Mouse (Mus musculus): ENCODE measurements around the gene Gm14569.

Gm14569 gene

GRCm38 (mm10) chrX:36491730-36492129 is at the start of gene Gm14569:
Gm14569 (minus strand) TSS chrX:36491830.
- in situ Hi-C loops (cut with MboI, MseI): no loop called here

GRCm38 (mm10) chrX:36534514-36534913 is 42.9 kb upstream of the Gm14569 start:
- in situ Hi-C loops (cut with MboI, MseI): no loop called here

DNA sequence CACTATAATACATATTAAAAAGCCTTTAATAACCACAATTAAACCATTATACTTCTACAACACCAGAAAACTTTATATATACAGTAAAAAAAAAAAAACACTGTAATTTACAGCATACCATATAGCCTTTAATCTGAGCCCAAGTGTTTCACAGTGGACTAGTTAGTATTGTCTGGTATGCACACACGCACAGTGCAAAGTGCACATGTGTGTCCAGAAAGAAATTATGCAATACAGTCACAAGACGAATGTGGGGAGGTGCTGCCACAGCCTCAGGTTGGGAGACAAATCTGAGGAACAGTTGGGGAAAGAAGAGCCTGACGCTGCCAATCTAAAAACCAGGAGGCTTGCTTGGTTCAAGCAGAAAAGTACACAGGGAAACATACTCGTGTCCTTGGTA is 42.1 kb upstream of the Gm14569 start:
- in situ Hi-C loops (cut with MboI, MseI): no loop called here

- in situ Hi-C loops (cut with MboI, MseI): no loop called here
Measured at GRCm38 (mm10) chrX:36530251-36530650, 38.6 kb upstream of the Gm14569 start.

DNA sequence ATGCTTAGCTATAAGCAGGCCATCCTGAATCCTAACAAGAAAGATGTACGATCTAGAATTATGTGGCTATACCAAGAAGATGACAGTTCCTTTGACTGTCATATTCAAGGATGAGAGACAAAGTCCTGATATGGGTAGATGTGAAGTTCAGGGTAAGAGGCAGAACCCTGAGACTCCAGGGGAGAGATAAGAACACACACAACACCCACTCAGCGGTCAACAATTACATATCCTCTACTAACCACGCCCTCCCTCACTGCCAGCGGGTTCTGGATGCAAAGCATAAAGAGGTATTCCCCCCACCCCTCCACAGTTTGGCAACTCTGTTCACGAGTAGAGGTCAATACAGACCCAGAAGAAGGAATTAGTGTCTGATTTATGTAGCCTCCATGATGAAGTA is 32.1 kb upstream of the Gm14569 start:
- in situ Hi-C loops (cut with MboI, MseI): no loop called here

- in situ Hi-C loops (cut with MboI, MseI): no loop called here
Measured at GRCm38 (mm10) chrX:36513726-36514125, 22.1 kb upstream of the Gm14569 start.

DNA sequence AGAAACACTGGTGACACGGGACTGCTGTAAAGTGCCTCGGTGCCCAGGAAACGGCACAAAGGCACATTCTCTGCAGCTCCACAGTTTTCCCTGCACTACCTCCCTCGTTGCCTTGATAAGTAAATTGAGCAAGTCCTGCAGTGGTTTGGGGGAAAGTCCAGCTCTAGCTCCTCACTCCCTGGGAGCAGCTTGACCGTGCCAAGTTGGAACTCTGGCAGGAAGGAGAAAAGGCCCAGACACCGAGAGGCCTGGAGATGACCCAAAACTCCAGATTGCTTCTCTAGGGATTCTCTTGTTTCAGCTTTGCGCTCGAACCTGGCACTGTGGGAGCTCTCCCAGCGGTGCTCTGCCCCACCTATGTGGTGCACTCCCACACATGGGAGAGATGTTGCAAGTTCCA is 21.6 kb upstream of the Gm14569 start:
- in situ Hi-C loops (cut with MboI, MseI): no loop called here

GRCm38 (mm10) chrX:36506863-36507262 is 15.2 kb upstream of the Gm14569 start:
- in situ Hi-C loops (cut with MboI, MseI): no loop called here

GRCm38 (mm10) chrX:36489506-36489905 is 2.1 kb downstream of the Gm14569 start:
- in situ Hi-C loops (cut with MboI, MseI): no loop called here

- in situ Hi-C loops (cut with MboI, MseI): no loop called here
Measured at GRCm38 (mm10) chrX:36487996-36488395, 3.6 kb downstream of the Gm14569 start.

DNA sequence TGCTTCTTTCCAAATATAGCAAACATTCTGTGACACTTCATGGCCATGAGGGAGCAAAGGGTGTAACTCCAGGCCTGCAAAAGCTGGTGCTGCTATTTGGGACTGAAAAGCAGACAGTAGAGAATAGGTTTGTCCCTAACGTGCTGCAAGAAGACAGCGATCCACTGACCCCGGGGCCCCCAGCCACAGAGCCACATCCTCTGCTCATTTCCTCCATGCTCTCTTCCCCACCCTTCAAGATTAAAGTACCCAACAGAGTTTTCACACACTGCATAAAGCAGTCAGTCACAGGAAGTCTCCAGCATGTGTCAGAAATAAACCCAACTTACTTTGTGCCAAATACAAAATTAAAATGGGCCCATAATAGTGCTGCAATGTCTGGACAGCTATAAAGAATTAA is 16.8 kb downstream of the Gm14569 start:
- in situ Hi-C loops (cut with MboI, MseI): no loop called here

- in situ Hi-C loops (cut with MboI, MseI): no loop called here
Measured at GRCm38 (mm10) chrX:36474103-36474751, 17.4 kb downstream of the Gm14569 start.

GRCm38 (mm10) chrX:36456031-36456430 is 35.6 kb downstream of the Gm14569 start:
- in situ Hi-C loops (cut with MboI, MseI): no loop called here

GRCm38 (mm10) chrX:36437932-36438331 is 53.7 kb downstream of the Gm14569 start:
- in situ Hi-C loops (cut with MboI, MseI): no loop called here

DNA sequence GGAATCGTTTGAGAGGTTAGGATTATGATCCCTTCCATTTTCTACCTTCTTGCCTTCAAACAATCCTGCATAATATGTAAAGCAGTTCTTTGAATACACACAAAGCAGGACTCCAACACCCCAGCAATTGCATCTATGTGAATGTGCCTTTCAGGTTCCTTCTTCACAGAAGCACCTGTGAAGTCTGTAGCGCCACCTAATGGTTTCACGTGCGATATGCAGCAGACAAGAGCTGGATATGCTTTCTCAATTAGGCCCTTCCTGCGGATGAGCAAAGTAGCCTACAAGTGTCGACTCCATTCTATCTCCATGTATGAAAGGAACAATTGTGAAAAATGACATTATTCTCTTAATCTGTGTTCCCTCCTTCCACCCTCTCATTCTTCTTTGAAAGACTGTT is 56.6 kb downstream of the Gm14569 start:
- in situ Hi-C loops (cut with MboI, MseI): no loop called here

DNA sequence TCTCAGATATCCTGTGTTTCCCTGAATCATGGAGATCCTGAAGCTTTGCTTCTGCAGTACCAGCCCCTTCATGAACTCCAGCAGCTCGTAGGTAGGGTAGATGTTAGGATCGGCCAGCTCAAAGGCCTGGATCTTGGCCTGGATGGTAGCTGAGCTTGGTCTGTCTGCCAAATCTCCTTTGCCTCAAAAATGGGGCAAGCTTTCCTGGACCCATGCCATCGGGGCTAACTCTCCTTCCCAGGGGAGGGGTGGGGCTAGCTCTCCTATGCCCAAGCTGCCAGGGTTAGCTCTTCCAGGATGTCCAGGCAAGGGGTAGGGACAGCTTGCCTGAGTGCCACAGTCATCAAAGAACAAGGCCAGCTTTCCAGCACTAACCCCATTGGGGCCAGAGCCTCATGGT is 72.5 kb downstream of the Gm14569 start:
- in situ Hi-C loops (cut with MboI, MseI): no loop called here

- in situ Hi-C loops (cut with MboI, MseI): no loop called here
Measured at GRCm38 (mm10) chrX:36402316-36402715, 89.3 kb downstream of the Gm14569 start.

DNA sequence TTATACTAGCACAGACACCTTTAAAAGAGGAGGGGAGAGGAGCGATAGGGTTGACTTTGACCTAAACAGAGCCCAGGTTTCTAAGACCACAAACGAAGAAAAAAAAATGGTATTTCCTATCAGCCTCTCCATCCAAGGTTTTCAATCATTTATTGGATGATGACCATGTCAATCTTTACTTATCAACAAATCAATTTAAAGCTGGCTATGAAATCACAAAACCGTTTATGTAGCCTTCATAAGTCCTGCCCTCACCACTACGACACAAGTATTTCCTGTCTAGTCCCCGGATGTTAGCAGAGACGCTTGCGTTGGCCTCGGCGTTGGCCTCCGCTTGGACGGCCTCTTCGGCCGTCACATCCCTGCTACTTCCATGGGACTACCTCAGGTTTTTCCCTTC is 90.7 kb downstream of the Gm14569 start, which contains the start of gene Gm6268:
TSS of gene Gm6268 (plus strand) at position 301 of the 400 bp plus-strand sequence.
- in situ Hi-C loops (cut with MboI, MseI): no loop called here

GRCm38 (mm10) chrX:36393279-36393678 is 98.4 kb downstream of the Gm14569 start:
- in situ Hi-C loops (cut with MboI, MseI): loop anchor here (25.0 kb wide), 1 partner anchor 556 kb away; no protein-coding TSS in a partner anchor

DNA sequence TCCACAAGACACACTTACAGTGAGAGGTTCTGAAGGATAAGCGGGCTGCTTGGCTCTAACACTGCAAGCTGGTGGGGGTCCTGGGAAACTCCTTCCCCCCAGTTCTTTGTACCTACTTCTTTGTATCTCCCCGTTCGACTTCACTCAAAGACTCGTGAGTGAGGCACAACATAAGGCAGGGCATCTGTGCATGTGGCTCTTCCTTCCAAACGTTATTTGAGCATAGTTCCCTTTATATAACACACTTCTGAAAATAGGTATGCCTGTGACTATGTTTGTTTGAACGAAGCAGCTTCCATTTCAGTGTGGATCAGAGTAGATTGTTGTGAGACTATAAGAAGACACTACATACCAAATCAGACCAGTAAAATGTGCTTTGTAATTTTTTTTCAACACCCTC is 99.0 kb downstream of the Gm14569 start:
- in situ Hi-C loops (cut with MboI, MseI): loop anchor here (25.0 kb wide), 1 partner anchor 555 kb away; no protein-coding TSS in a partner anchor

DNA sequence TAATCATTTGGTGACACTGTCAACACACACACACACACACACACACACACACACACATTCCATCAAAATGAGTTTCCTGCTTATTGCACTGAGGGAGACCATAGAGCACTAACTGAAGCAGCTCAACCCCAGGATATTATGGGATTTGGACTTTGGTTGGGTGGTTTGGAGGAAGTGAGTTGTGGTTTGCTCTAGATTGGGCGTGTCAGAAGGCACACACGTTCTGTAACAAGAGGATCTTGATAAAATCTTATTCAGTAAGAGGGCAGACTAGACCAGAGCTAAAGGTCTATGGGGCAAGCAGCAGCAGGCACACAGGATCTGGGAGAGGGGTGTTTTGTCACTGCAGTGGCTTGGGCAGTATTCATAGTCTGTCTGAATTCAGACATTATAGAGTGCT is 101.1 kb downstream of the Gm14569 start:
- in situ Hi-C loops (cut with MboI, MseI): loop anchor here (25.0 kb wide), 1 partner anchor 553 kb away; no protein-coding TSS in a partner anchor

- in situ Hi-C loops (cut with MboI, MseI): loop anchor here (5.0 to 25.0 kb wide), 2 partner anchors 163 to 553 kb away; no protein-coding TSS in a partner anchor
Measured at GRCm38 (mm10) chrX:36389971-36390370, 101.7 kb downstream of the Gm14569 start.

DNA sequence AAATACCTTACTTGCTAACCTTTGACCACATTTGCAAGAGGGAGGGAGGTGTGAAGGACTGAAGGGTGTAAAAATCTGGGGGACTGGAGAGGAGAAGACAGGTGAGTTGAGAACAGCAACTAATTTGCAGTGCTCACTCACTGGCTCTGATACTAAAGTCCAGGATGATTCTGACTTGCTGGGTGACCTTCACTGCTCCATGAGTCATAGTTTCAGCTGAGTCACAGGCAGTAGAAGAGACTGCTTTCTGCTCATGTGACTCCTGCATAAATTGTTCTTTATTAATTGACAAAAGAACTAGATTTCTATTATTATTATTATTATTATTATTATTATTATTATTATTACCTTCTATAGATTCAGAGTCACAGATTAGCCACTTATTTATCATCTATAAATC is 106.3 kb downstream of the Gm14569 start:
- in situ Hi-C loops (cut with MboI, MseI): loop anchor here (5.0 to 25.0 kb wide), 2 partner anchors 158 to 548 kb away; no protein-coding TSS in a partner anchor

Data from regulatory T cell (primary cell).